Mouse (Mus musculus) kidney, embryonic 14.5 days (tissue): ENCODE data around the gene Cnot4. TPM values are rescaled to one million over a fixed set of nuclear protein-coding genes. Genes with fewer than 3 reads are reported as not detected.
"Not testable (repeated sequence)": the region's sequence is repeated elsewhere in the genome, so short reads cannot be mapped to it uniquely, and the experiment has no call there.

Source experiments
- ATAC-seq: fragments of 200-750 bp; cut with Nextera tagmentation; 2 replicates; pipeline ENCODE4 v1.8.0; 2017; ENCODE audit warnings: moderate number of reproducible peaks, mild to moderate bottlenecking, moderate TSS enrichment, moderate library complexity; ENCODE audit not compliant: low FRiP score, low TSS enrichment
- H3K27ac ChIP-seq: fragments of 300-500 bp; sonication (generic); 2 replicates; pipeline ENCODE4 v1.5.1; 2014; ENCODE audit warnings: low read depth, mild to moderate bottlenecking, low read length, moderate library complexity, mixed read lengths
- H3K27me3 ChIP-seq: fragments of 300-500 bp; sonication (generic); 2 replicates; pipeline ENCODE4 v1.6.1; 2014; ENCODE audit warnings: mild to moderate bottlenecking, low read length; ENCODE audit not compliant: control insufficient read depth, insufficient read depth
- H3K36me3 ChIP-seq: fragments of 300-500 bp; sonication (generic); 2 replicates; pipeline ENCODE4 v1.6.1; 2014; ENCODE audit warnings: low read length, mixed read lengths; ENCODE audit not compliant: control insufficient read depth, insufficient read depth
- H3K4me1 ChIP-seq: fragments of 300-500 bp; sonication (generic); 2 replicates; pipeline ENCODE4 v1.6.1; 2014; ENCODE audit warnings: low read length, mixed read lengths; ENCODE audit not compliant: control insufficient read depth, insufficient read depth
- H3K4me2 ChIP-seq: fragments of 300-500 bp; sonication (generic); replicated peaks from 2 replicates; pipeline ENCODE4 v1.6.1; 2014; ENCODE audit warnings: low read depth, mild to moderate bottlenecking, low read length
- H3K4me3 ChIP-seq: fragments of 300-500 bp; sonication (generic); 2 replicates; pipeline ENCODE4 v1.5.1; 2014; ENCODE audit warnings: mild to moderate bottlenecking, low read length
- H3K9ac ChIP-seq: fragments of 300-500 bp; sonication (generic); 2 replicates; pipeline ENCODE4 v1.6.1; 2014; ENCODE audit warnings: low read depth, mild to moderate bottlenecking, low read length, moderate library complexity
- H3K9me3 ChIP-seq: fragments of 300-500 bp; sonication (generic); 2 replicates; pipeline ENCODE4 v1.6.1; 2016; ENCODE audit warnings: low read length; ENCODE audit not compliant: control insufficient read depth
- WGBS: fragments of 180-500 bp; shearing (Covaris S2); extraction: QIAGEN DNeasy Blood & Tissue Kit; methylation state at CpG from one replicate; pipeline ENCODE4 v1.1.7; 2014; 5-methylcytosine and 5-hydroxymethylcytosine counted together
- polyA plus RNA-seq: library from polyadenylated mRNA; unstranded; fragments of >200 nt; fragmentation: Nextera tagmentation; extraction: Ambion mirVana; gene quantifications from 2 replicates; pipeline ENCODE4 v1.2.1, GENCODE M21; 2014

Gene Cnot4
- 26.3 and 33.2 TPM in 2 replicates for polyA plus RNA-seq

- Histone ChIP-seq H3K36me3 (no peaks in the 10 kb centered on the region), H3K9ac (peak within 1 kb of the TSS; percentile 83), H3K27me3 (no peaks in the 10 kb centered on the region), H3K4me1 (peaks cover 6% of the 10 kb centered on the region; the same call in 1 of the 2 replicates), H3K9me3 (no peaks in the 10 kb centered on the region), H3K4me2 (peak within 1 kb of the TSS; percentile 89), H3K27ac (peak within 1 kb of the TSS; percentile 82; the same call in 1 of the 2 replicates), H3K4me3 (peak within 1 kb of the TSS; percentile 74)
- ATAC-seq = peak; percentile 99
- WGBS = under 1% methylated on average over 55 of the region's 55 CpGs
Observed at GRCm38 (mm10) chr6:35133579-35134488, at the start of gene Cnot4. TSS of gene Cnot4 (minus strand) at chr6:35133724.

GRCm38 (mm10) chr6:35179299-35179698 lies 45.8 kb upstream of the Cnot4 start:
- not testable (repeated sequence) for H3K27me3 ChIP-seq, H3K4me2 ChIP-seq, H3K27ac ChIP-seq, H3K4me1 ChIP-seq, H3K9me3 ChIP-seq, H3K9ac ChIP-seq, ATAC-seq, H3K36me3 ChIP-seq, H3K4me3 ChIP-seq
- 97% methylated on average over 3 of the region's 3 CpGs for WGBS

DNA sequence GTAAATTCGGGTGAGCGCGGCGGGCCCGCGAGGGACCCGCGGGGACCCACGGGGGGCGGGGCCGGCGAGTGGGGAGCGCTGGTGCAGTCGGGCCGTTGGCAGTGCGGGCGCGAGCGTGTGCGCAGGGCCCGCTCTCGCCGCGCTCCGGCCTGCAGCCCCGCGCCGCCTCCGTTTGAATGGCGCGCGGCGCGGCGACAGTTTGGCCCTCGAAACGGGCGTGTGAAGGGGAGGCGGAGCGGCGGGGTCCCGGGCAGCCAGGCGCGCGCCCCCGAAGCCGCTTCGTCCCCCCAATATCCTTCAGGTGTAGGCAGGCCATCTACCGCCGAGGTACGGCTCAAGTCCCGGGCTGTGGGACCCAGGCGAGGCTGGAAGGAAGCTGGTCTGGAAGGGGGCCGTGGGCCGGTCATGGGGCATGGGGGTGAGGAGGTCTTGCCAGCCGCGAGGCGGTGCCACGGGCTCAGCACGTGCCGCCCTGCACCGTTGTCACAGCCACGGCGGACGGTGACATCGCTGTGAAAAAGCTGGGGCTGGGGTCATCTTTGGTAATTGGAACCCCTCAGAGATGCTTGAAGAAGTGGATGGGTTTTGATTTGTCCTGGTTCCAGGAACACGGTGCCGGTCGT lies 44.2 kb upstream of the Cnot4 start:
- H3K4me1 ChIP-seq = peaks cover 4% of the 10 kb centered on the region; the same call in 1 of the 2 replicates
- H3K27me3 ChIP-seq = no peaks in the 10 kb centered on the region
- peak overlapping the region; percentile 95 for H3K4me3 ChIP-seq
- peak overlapping the region; percentile 84 for H3K4me2 ChIP-seq
- H3K9me3 ChIP-seq = no peaks in the 10 kb centered on the region
- H3K27ac ChIP-seq = peak overlapping the region; percentile 91
- no peaks in the 10 kb centered on the region for H3K36me3 ChIP-seq
- ATAC-seq = peak; percentile 80
- under 1% methylated on average over 54 of the region's 69 CpGs for WGBS
- H3K9ac ChIP-seq = peak overlapping the region; percentile 95

DNA sequence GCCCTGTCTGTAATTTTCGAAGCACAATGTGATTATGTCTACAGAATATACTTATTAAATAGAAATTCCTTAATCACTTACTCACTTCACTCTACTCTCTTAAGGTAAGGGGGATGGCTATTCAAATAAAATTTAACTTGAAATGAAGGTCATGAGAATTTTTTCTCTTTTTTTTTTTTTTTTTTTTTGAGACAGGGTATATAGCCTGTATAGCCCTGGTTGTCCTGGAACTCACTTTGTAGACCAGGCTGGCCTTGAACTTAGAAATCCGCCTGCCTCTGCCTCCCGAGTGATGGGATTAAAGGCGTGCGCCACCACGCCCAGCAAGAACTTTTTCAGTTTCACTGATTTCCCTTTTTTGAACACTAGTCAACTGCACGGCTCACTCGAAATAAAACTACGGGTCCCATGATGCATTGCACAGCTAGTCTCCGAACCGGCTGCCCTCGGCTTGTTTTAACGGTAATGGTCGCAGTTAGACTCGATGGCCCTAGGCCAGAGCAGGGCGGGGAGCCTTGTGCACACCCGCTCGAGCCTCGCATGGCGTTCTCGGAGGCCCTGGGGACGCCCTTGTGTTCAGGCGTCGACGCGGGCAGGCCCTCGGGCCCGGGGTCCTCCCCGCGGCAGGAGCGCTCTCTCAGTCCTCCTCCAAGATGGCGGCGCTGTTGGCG lies 43.6 kb upstream of the Cnot4 start, which contains the start of gene Nup205:
Gene Nup205 (plus strand): TSS at position 443 of the 671 bp plus-strand sequence.
- peak within 1 kb of the TSS; percentile 91 for H3K27ac ChIP-seq
- H3K4me1 ChIP-seq = peaks cover 4% of the 10 kb centered on the region; the same call in 1 of the 2 replicates
- H3K9ac ChIP-seq = peak within 1 kb of the TSS; percentile 95
- no peaks in the 10 kb centered on the region for H3K9me3 ChIP-seq
- H3K4me3 ChIP-seq = peak within 1 kb of the TSS; percentile 95
- ATAC-seq = peak; percentile 94
- no peaks in the 10 kb centered on the region for H3K36me3 ChIP-seq
- peak within 1 kb of the TSS; percentile 84 for H3K4me2 ChIP-seq
- H3K27me3 ChIP-seq = no peaks in the 10 kb centered on the region
- WGBS = 3% methylated on average over 34 of the region's 34 CpGs

DNA sequence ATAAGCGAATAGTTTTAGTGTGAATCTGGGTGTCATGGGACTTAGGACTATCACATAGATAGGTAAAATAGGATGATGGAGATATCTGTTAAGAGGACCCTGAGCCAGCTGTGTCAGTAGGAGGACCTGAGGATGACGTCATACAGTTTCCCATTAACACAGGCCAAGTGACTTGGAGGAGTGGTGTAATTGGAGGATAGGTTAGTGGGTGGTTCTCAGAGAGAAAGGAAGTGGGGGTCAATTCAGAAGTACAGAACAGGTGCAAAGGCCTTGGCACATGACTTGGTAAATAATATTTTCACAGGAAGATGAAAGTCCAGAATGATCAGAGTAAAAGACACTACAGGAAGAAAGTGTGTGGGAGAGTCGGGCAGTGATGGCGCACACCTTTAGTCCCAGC lies 39.7 kb upstream of the Cnot4 start:
- no peak overlapping the region for H3K9ac ChIP-seq
- H3K36me3 ChIP-seq = no peaks in the 10 kb centered on the region
- WGBS = 81% methylated on average over 4 of the region's 4 CpGs
- no peaks in the 10 kb centered on the region for H3K4me1 ChIP-seq
- no peaks in the 10 kb centered on the region for H3K9me3 ChIP-seq
- no peaks in the 10 kb centered on the region for H3K27me3 ChIP-seq
- H3K27ac ChIP-seq = no peak overlapping the region
- no peak overlapping the region for H3K4me3 ChIP-seq
- H3K4me2 ChIP-seq = no peak overlapping the region
- no peak for ATAC-seq

GRCm38 (mm10) chr6:35172028-35172427 lies 38.5 kb upstream of the Cnot4 start:
- H3K9ac ChIP-seq, ATAC-seq, H3K36me3 ChIP-seq, H3K4me1 ChIP-seq, H3K9me3 ChIP-seq, H3K4me3 ChIP-seq, H3K4me2 ChIP-seq, H3K27me3 ChIP-seq, H3K27ac ChIP-seq: not testable (repeated sequence)
- 72% methylated on average over 3 of the region's 3 CpGs for WGBS

GRCm38 (mm10) chr6:35169250-35169649 lies 35.7 kb upstream of the Cnot4 start:
- Histone ChIP-seq H3K27ac (no peak overlapping the region), H3K27me3 (no peaks in the 10 kb centered on the region), H3K9me3 (no peaks in the 10 kb centered on the region), H3K4me2 (no peak overlapping the region), H3K4me1 (no peaks in the 10 kb centered on the region), H3K4me3 (no peak overlapping the region), H3K9ac (no peak overlapping the region), H3K36me3 (no peaks in the 10 kb centered on the region)
- WGBS = 81% methylated on average over 4 of the region's 4 CpGs
- ATAC-seq = no peak

- H3K4me1 ChIP-seq = no peaks in the 10 kb centered on the region
- no peak for ATAC-seq
Observed at GRCm38 (mm10) chr6:35154540-35154939, 21.0 kb upstream of the Cnot4 start.

More at GRCm38 (mm10) chr6:35154540-35154939, 21.0 kb upstream of the Cnot4 start:
- Histone ChIP-seq H3K36me3 (no peaks in the 10 kb centered on the region), H3K27ac (no peak overlapping the region), H3K9me3 (no peaks in the 10 kb centered on the region), H3K27me3 (no peaks in the 10 kb centered on the region), H3K9ac (no peak overlapping the region), H3K4me3 (no peak overlapping the region), H3K4me2 (no peak overlapping the region)
